Mouse (Mus musculus) E14TG2a.4 (cell line): ENCODE measurements around the gene Aox3.

ENCODE experiments used
- CTCF ChIP-seq: conservative IDR thresholded peaks from 2 replicates; pipeline ENCODE4 v1.5.1; 2014; ENCODE audit warnings: low read length
- NANOG ChIP-seq: IDR thresholded peaks from 2 replicates; pipeline ENCODE4 v1.6.1; 2014; ENCODE audit warnings: borderline replicate concordance, low read length, mixed read lengths
- POU5F1 ChIP-seq: IDR thresholded peaks from 2 replicates; pipeline ENCODE4 v1.6.1; 2014; ENCODE audit warnings: low read length, borderline replicate concordance

- TF ChIP-seq CTCF = no peak
- no peak for TF ChIP-seq POU5F1
- TF ChIP-seq NANOG = no peak
Measured at GRCm38 (mm10) chr1:58238440-58238839, 125.5 kb downstream of the Aox3 start.
